8 mouse cellular contexts compared by ENCODE assay signal in the genomic region with DNA sequence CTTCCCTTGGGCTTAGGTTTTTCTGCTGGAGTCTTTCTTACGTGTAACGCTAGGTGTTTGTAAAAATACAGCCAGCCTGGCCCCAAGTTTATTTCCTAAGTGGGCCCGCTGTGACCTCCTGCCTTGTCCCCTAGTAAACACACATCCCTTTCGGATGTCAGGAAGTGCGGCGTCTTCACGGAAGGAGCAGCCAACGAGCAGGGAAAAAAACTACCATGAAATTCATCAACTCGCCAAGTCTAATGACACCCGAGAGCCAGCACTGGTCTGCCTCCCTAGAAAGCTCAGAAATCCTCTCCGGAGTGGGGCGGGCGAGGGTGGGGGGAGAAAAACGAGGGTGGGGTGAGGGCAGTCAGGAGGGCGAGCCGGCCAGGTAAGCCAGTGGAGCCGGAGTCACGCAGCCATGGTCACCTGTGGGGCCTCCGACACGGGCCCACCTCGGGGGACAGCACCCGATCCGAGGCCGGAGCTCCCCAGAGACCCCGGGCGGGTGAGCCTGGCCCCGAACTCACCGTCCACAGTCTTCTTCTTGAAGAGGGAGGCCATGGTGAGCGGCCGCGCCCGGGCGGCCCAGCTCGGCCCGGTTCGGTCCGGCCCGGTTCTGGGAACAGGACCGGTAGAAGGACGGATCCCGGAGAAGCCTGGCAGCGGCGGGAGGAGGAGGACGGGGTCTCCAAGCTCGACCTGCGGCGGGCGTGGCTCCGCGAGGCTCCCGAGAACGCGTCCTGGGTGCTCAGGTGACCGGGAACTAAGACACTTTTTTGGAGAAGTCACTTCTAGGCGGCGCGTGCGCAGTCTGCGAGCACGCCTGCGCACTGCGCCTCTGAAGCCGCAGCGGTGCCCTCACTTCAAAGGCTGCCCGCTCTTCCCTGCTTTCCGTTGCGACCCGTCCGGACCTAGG. TPM values are rescaled to one million over a fixed set of nuclear protein-coding genes. Genes with fewer than 3 reads are reported as not detected.
DNase-seq lines count a peak whose midpoint lies in the region; ATAC-seq lines count a peak whose summit lies in the region.

A gene (minus strand): TSS at position 764 of the 901 bp plus-strand sequence.

- ATAC-seq in activated CD4-positive, CD25-positive, alpha-beta regulatory T cell, adult 4 months, result peak; percentile 93
- peak; percentile 92 for ATAC-seq in common myeloid progenitor, adult 5-6 weeks (replicated peaks; ENCODE audit: low read depth, poor library complexity, severe bottlenecking)
- peak; percentile 93 for ATAC-seq in megakaryocyte-erythroid progenitor cell, adult 5-6 weeks (replicated peaks; ENCODE audit: low FRiP score, low TSS enrichment, poor library complexity, severe bottlenecking)

- intact Hi-C loops in left cerebral cortex, postnatal 10 days (cut with DNase I), result no loop called here

- DNase-seq in gastrocnemius, adult 8-10 months (ENCODE audit: low spot score in 2 of 2), result peak; percentile 57 to 74
- DNase-seq in hindlimb bud, embryonic 11.5 days (ENCODE audit: extremely low spot score, low read depth, low spot score), result peak; percentile 66
- peak; percentile 74 to 88 for DNase-seq in left cerebral cortex, postnatal 10 days (ENCODE audit: extremely low spot score in 1 of 2, low spot score in 2 of 2)
- DNase-seq in right cerebral cortex, postnatal 36 days (ENCODE audit: low spot score in 2 of 2), result peak; percentile 84 to 85
- peak; percentile 86 for DNase-seq in yolk sac, embryonic 10.5 days (ENCODE audit: low spot score)

RNA-seq across cellular contexts. Expression of the gene that starts here (rescaled TPM):
- 10 to 100 TPM; 22.0 to 27.7 TPM for polyA plus RNA-seq in activated CD4-positive, CD25-positive, alpha-beta regulatory T cell, adult 4 months (2017; shearing (Covaris generic))
- total RNA-seq in common myeloid progenitor, adult 5-6 weeks (2017), result 43.2 and 45.8 TPM in 2 replicates
- 10 to 100 TPM; 30.4 to 32.9 (median 31.8) TPM for total RNA-seq in gastrocnemius, adult 8-10 months (2022)
- 10 to 100 TPM; 84.8 to 86.0 TPM for total RNA-seq in left cerebral cortex, postnatal 10 days (2021)
- total RNA-seq in megakaryocyte-erythroid progenitor cell, adult 5-6 weeks (2014; fragmentation: Nextera tagmentation), result 19.3 and 29.3 TPM in 2 replicates
- 25.0 and 35.6 TPM in 2 replicates for total RNA-seq in megakaryocyte-erythroid progenitor cell, adult 5-6 weeks (2017)

Comparison
In these comparisons a context has a peak if more than half of its experiments do, and no peak if none do; other contexts are left out.
1. Peak in every context shown above with its lines: DNase-seq and ATAC-seq.